Mouse (Mus musculus): ENCODE measurements around the gene Klri1. TPM values are rescaled to one million over a fixed set of nuclear protein-coding genes. Genes with fewer than 3 reads are reported as not detected.
"Not testable (repeated sequence)": the region's sequence is repeated elsewhere in the genome, so short reads cannot be mapped to it uniquely, and the experiment has no call there.

Gene Klri1
- polyA plus RNA-seq, 1 experiment from 2014 or later = not detected

DNA sequence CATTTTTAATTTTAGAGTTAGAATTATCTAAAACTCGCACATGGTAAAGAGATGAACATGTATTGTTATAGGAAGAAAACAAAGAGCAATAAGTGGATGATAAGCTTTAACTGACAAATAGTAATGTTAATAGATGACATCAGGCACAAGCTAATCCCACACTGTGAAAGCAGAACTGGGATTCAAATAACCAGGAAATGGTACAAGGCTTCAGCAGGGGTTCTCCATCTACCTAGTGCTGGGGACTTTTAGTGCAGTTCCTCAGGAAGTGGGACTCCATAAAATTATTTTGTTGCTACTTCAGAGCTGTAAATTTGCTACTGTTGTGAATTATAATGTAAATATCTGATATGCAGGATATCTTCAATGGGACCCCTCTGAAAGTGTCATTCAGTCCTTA, 10.3 kb upstream of the Klri1 start:
- WGBS = 80% methylated on average over 1 of the region's 1 CpGs
- DNase-seq (ENCODE audit: low spot score) (no peak), ATAC-seq (no peak)
- H3K36me3 ChIP-seq (ENCODE audit: insufficient read depth, low read length) = no peaks in the 10 kb centered on the region
- H3K27ac ChIP-seq (ENCODE audit: low read length) = no peak overlapping the region
- no peaks in the 10 kb centered on the region for H3K4me1 ChIP-seq (ENCODE audit: insufficient read depth, low read depth, low read length)
- no peak for TF ChIP-seq CTCF (IDR thresholded peaks at IDR 0.05)
- no peak for TF ChIP-seq EP300 (IDR thresholded peaks at IDR 0.05)
- H3K4me2 ChIP-seq (replicated peaks; ENCODE audit: low read depth, low read length) = no peak overlapping the region
- no peak overlapping the region for H3K4me3 ChIP-seq (ENCODE audit: low read depth, low read length)
- H3K9me3 ChIP-seq (ENCODE audit: low read length) = no peaks in the 10 kb centered on the region
- no peaks in the 10 kb centered on the region for H3K27me3 ChIP-seq (replicated peaks; ENCODE audit: insufficient read depth, low read length)
- H3K9ac ChIP-seq (replicated peaks; ENCODE audit: low read depth) = no peak overlapping the region

DNA sequence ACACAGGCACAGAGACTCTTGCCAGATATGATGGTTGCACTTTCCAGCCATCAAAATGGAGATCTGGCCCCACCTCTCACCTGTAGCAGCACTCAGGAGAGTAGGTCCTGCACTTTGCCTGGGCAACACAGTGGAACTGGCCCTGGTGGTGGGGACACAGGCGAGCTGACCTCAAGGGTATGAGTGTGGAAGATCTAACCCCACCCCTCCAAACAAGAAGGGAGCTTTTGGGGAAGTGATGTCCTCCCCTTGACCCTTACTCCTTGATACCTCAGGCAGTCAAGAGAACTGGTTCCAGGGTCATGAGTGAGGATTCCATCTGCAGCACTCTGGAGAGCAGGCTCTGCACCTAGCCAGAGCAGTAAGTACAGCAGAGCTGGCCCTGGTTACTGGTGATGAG, 4.5 kb upstream of the Klri1 start:
- Histone ChIP-seq H3K4me3 (ENCODE audit: low read depth, low read length) (no peak overlapping the region), H3K4me1 (ENCODE audit: insufficient read depth, low read depth, low read length) (no peaks in the 10 kb centered on the region), H3K36me3 (ENCODE audit: insufficient read depth, low read length) (no peaks in the 10 kb centered on the region), H3K4me2 (replicated peaks; ENCODE audit: low read depth, low read length) (no peak overlapping the region), H3K27ac (ENCODE audit: low read length) (no peak overlapping the region), H3K27me3 (replicated peaks; ENCODE audit: insufficient read depth, low read length) (no peaks in the 10 kb centered on the region), H3K9me3 (ENCODE audit: low read length) (no peaks in the 10 kb centered on the region), H3K9ac (replicated peaks; ENCODE audit: low read depth) (no peak overlapping the region)
- WGBS = 46% methylated on average over 1 of the region's 1 CpGs
- TF ChIP-seq EP300 (IDR thresholded peaks at IDR 0.05) = no peak
- TF ChIP-seq CTCF (IDR thresholded peaks at IDR 0.05) = no peak
- DNase-seq (ENCODE audit: low spot score) (no peak), ATAC-seq (no peak)

DNA sequence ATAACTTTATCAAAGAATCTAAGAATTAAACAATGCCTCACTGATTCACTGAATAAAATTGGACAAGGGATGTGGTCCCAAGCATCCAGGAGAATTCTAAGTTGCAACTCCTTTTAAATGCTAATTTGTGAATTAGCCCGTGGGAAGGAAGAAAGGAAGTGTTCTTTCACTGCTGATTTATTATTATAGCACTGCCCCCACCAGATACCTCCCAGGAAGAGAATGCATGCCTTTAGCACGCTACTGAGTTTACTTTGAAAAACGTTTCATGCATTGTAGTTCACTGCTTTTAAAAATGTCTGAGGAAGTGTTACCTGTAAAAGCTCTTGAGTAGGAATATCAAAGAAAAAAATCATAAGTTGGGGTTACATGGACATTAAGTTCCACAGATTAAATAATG, 3.6 kb upstream of the Klri1 start:
- TF ChIP-seq CTCF (IDR thresholded peaks at IDR 0.05) (no peak), EP300 (IDR thresholded peaks at IDR 0.05) (no peak)
- Histone ChIP-seq H3K27me3 (replicated peaks; ENCODE audit: insufficient read depth, low read length) (no peaks in the 10 kb centered on the region), H3K9me3 (ENCODE audit: low read length) (no peaks in the 10 kb centered on the region), H3K27ac (ENCODE audit: low read length) (no peak overlapping the region), H3K4me3 (ENCODE audit: low read depth, low read length) (no peak overlapping the region), H3K4me1 (ENCODE audit: insufficient read depth, low read depth, low read length) (no peaks in the 10 kb centered on the region), H3K4me2 (replicated peaks; ENCODE audit: low read depth, low read length) (no peak overlapping the region), H3K36me3 (ENCODE audit: insufficient read depth, low read length) (no peaks in the 10 kb centered on the region), H3K9ac (replicated peaks; ENCODE audit: low read depth) (no peak overlapping the region)
- 20% methylated on average over 3 of the region's 3 CpGs for WGBS
- DNase-seq (ENCODE audit: low spot score) (no peak), ATAC-seq (no peak)

DNA sequence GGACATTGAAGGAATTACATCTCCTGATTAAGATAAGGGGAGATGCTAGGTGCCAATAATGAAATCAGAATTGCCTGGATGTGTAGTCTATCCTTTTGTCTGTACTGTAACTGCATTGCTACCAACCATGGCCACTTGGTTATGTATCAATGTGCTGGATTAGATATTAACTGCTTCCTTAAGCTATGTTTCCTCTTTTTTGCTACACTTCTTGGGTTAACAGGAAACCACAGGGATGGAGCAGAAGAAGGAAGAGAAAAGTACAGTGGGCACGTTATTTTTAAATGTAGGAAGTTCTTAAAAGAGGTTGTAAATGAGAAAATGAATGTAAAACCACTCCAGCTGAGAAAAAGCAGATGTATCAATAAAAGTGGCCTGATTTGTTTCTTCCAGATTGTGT, 3.4 kb downstream of the Klri1 start:
- Histone ChIP-seq H3K9me3 (ENCODE audit: low read length) (no peaks in the 10 kb centered on the region), H3K9ac (replicated peaks; ENCODE audit: low read depth) (no peak overlapping the region), H3K4me1 (ENCODE audit: insufficient read depth, low read depth, low read length) (no peaks in the 10 kb centered on the region), H3K4me2 (replicated peaks; ENCODE audit: low read depth, low read length) (no peak overlapping the region), H3K36me3 (ENCODE audit: insufficient read depth, low read length) (no peaks in the 10 kb centered on the region), H3K4me3 (ENCODE audit: low read depth, low read length) (no peak overlapping the region), H3K27ac (ENCODE audit: low read length) (no peak overlapping the region), H3K27me3 (replicated peaks; ENCODE audit: insufficient read depth, low read length) (no peaks in the 10 kb centered on the region)
- peak; percentile 24 for DNase-seq (ENCODE audit: low spot score)
- ATAC-seq = no peak
- WGBS = 17% methylated on average over 1 of the region's 1 CpGs
- TF ChIP-seq EP300 (IDR thresholded peaks at IDR 0.05) = no peak
- TF ChIP-seq CTCF (IDR thresholded peaks at IDR 0.05) = no peak

DNA sequence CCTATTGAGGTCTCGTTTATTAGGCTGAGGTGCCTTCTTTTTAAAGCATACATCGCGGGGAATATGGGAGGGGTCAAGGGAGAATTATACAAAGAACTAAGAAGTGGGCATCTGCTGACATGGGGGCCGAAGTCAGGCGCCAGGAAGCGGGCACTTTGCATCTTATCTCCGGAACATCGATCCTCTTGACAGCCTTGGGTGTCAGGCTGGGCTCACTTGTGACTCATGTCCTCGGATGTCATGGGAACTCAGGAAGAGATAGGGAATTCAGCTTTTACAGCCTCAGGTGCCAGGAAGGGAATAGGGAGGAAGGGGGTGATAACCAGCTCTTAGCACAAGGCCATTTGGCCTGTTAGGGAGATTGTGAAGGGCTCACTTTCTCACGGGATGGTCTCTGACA, 25.5 kb downstream of the Klri1 start:
- not testable (repeated sequence) for H3K27ac ChIP-seq (ENCODE audit: low read length); H3K4me2 ChIP-seq (replicated peaks; ENCODE audit: low read depth, low read length); H3K36me3 ChIP-seq (ENCODE audit: insufficient read depth, low read length); H3K27me3 ChIP-seq (replicated peaks; ENCODE audit: insufficient read depth, low read length); H3K9ac ChIP-seq (replicated peaks; ENCODE audit: low read depth); H3K4me1 ChIP-seq (ENCODE audit: insufficient read depth, low read depth, low read length); H3K9me3 ChIP-seq (ENCODE audit: low read length); ATAC-seq; DNase-seq (ENCODE audit: low spot score); H3K4me3 ChIP-seq (ENCODE audit: low read depth, low read length)
- WGBS = 70% methylated on average over 10 of the region's 10 CpGs

- Histone ChIP-seq H3K4me1 (ENCODE audit: insufficient read depth, low read depth, low read length) (no peaks in the 10 kb centered on the region), H3K9ac (replicated peaks; ENCODE audit: low read depth) (no peak overlapping the region), H3K27ac (ENCODE audit: low read length) (no peak overlapping the region), H3K9me3 (ENCODE audit: low read length) (no peaks in the 10 kb centered on the region), H3K27me3 (replicated peaks; ENCODE audit: insufficient read depth, low read length) (no peaks in the 10 kb centered on the region), H3K4me2 (replicated peaks; ENCODE audit: low read depth, low read length) (no peak overlapping the region), H3K36me3 (ENCODE audit: insufficient read depth, low read length) (no peaks in the 10 kb centered on the region), H3K4me3 (ENCODE audit: low read depth, low read length) (no peak overlapping the region)
- ATAC-seq (no peak), DNase-seq (ENCODE audit: low spot score) (no peak)
- TF ChIP-seq CTCF (IDR thresholded peaks at IDR 0.05) (no peak), EP300 (IDR thresholded peaks at IDR 0.05) (no peak)
- WGBS = 67% methylated on average over 1 of the region's 1 CpGs
Measured at GRCm38 (mm10) chr6:129680379-129680778, 36.6 kb downstream of the Klri1 start.

- ATAC-seq = no peak
- Histone ChIP-seq H3K27me3 (replicated peaks; ENCODE audit: insufficient read depth, low read length) (no peaks in the 10 kb centered on the region), H3K36me3 (ENCODE audit: insufficient read depth, low read length) (no peaks in the 10 kb centered on the region), H3K9ac (replicated peaks; ENCODE audit: low read depth) (no peak within 1 kb of the TSS), H3K4me2 (replicated peaks; ENCODE audit: low read depth, low read length) (no peak within 1 kb of the TSS), H3K27ac (ENCODE audit: low read length) (no peak within 1 kb of the TSS), H3K9me3 (ENCODE audit: low read length) (no peaks in the 10 kb centered on the region), H3K4me1 (ENCODE audit: insufficient read depth, low read depth, low read length) (no peaks in the 10 kb centered on the region), H3K4me3 (ENCODE audit: low read depth, low read length) (no peak within 1 kb of the TSS)
- TF ChIP-seq EP300 (IDR thresholded peaks at IDR 0.05) = no peak
- no peak for TF ChIP-seq CTCF (IDR thresholded peaks at IDR 0.05)
- WGBS = 73% methylated on average over 3 of the region's 3 CpGs
- DNase-seq (ENCODE audit: low spot score) = no peak
Measured at GRCm38 (mm10) chr6:129678873-129679272, 38.1 kb downstream of the Klri1 start, which contains the start of gene Klrc1. Gene Klrc1, minus strand, starts transcription at chr6:129678973.

- DNase-seq (ENCODE audit: low spot score); H3K9me3 ChIP-seq (ENCODE audit: low read length); H3K27me3 ChIP-seq (replicated peaks; ENCODE audit: insufficient read depth, low read length); H3K36me3 ChIP-seq (ENCODE audit: insufficient read depth, low read length); H3K4me3 ChIP-seq (ENCODE audit: low read depth, low read length); H3K27ac ChIP-seq (ENCODE audit: low read length); H3K4me1 ChIP-seq (ENCODE audit: insufficient read depth, low read depth, low read length); H3K9ac ChIP-seq (replicated peaks; ENCODE audit: low read depth); ATAC-seq; H3K4me2 ChIP-seq (replicated peaks; ENCODE audit: low read depth, low read length): not testable (repeated sequence)
- WGBS = 33% methylated on average over 1 of the region's 3 CpGs
Measured at GRCm38 (mm10) chr6:129661301-129661700, 55.6 kb downstream of the Klri1 start.

GRCm38 (mm10) chr6:129660589-129660988, 56.3 kb downstream of the Klri1 start, which contains the start of gene Klrc2:
Gene Klrc2, minus strand, starts transcription at chr6:129660689.
- ATAC-seq = not testable (repeated sequence)

More at GRCm38 (mm10) chr6:129660589-129660988, 56.3 kb downstream of the Klri1 start, which contains the start of gene Klrc2:
- not testable (repeated sequence) for H3K27me3 ChIP-seq (replicated peaks; ENCODE audit: insufficient read depth, low read length); H3K36me3 ChIP-seq (ENCODE audit: insufficient read depth, low read length); H3K4me2 ChIP-seq (replicated peaks; ENCODE audit: low read depth, low read length); DNase-seq (ENCODE audit: low spot score); H3K9ac ChIP-seq (replicated peaks; ENCODE audit: low read depth); H3K4me1 ChIP-seq (ENCODE audit: insufficient read depth, low read depth, low read length); H3K4me3 ChIP-seq (ENCODE audit: low read depth, low read length); H3K9me3 ChIP-seq (ENCODE audit: low read length); H3K27ac ChIP-seq (ENCODE audit: low read length)
- 69% methylated on average over 4 of the region's 4 CpGs for WGBS

Measured in lung, postnatal 0 days (tissue).